Mouse (Mus musculus) embryonic facial prominence, embryonic 12.5 days (tissue): ENCODE measurements around the gene Supt20. TPM values are rescaled to one million over a fixed set of nuclear protein-coding genes. Genes with fewer than 3 reads are reported as not detected.

Experiments used
- polyA plus RNA-seq: library from polyadenylated mRNA; unstranded; fragments of >200 nt; fragmentation: Nextera tagmentation; extraction: Ambion mirVana; gene quantifications from 2 replicates; pipeline ENCODE4 v1.2.1, GENCODE M21; 2016

The Supt20 gene
- polyA plus RNA-seq, 1 experiment from 2014 or later = 142 TPM

Other genes starting within 250 kb of the Supt20 start
- 1.5 and 2.1 TPM in 2 replicates for gene Gm21958, start 21.5 kb downstream of the Supt20 start, polyA plus RNA-seq
- gene Exosc8, start 42.6 kb downstream of the Supt20 start, polyA plus RNA-seq = 140 and 146 TPM in 2 replicates
- gene Alg5, start 42.7 kb downstream of the Supt20 start, polyA plus RNA-seq = 44.6 and 45.1 TPM in 2 replicates
- gene Smad9, start 62.8 kb downstream of the Supt20 start, polyA plus RNA-seq = 1.2 and 1.5 TPM in 2 replicates
- gene Rfxap, start 115.0 kb downstream of the Supt20 start, polyA plus RNA-seq = 67.3 and 72.4 TPM in 2 replicates
- 0.29 and 0.42 TPM in 2 replicates for gene Sertm1, start 223.1 kb downstream of the Supt20 start, polyA plus RNA-seq